Mouse (Mus musculus) adrenal gland, adult 8-10 months (tissue): ENCODE measurements around the gene Treml1. TPM values are rescaled to one million over a fixed set of nuclear protein-coding genes. Genes with fewer than 3 reads are reported as not detected.
A peak's percentile ranks its signal among the peaks of the same experiment; 100 is the strongest.
"Not testable (repeated sequence)": the region's sequence is repeated elsewhere in the genome, so short reads cannot be mapped to it uniquely, and the experiment has no call there.

Experiments
- DNase-seq: peaks from one replicate; pipeline ENCODE4 v3.0.0; 2022
- total RNA-seq, 4 experiments: library from RNA; stranded (reverse); gene quantifications; 2 replicates each; pipeline ENCODE4 v1.2.4; 2022

Gene Treml1
- under 1 TPM; 0.31 to 0.77 (median 0.64) TPM for total RNA-seq

GRCm38 (mm10) chr17:48359616-48360015 lies at the start of gene Treml1:
Gene Treml1, plus strand, starts transcription at chr17:48359916.
- DNase-seq: no peak

- DNase-seq: no peak
These were observed 47.6 kb upstream of the Treml1 start for GRCm38 (mm10) chr17:48312124-48312523.

- DNase-seq: not testable (repeated sequence)
These were observed 43.7 kb upstream of the Treml1 start, which contains the start of gene B430306N03Rik for GRCm38 (mm10) chr17:48315905-48316579. Gene B430306N03Rik, plus strand, starts transcription at chr17:48316141.

- DNase-seq: no peak
These were observed 41.0 kb upstream of the Treml1 start for GRCm38 (mm10) chr17:48318686-48319085.

- no peak for DNase-seq
These were observed 38.4 kb upstream of the Treml1 start for GRCm38 (mm10) chr17:48321279-48321678.

GRCm38 (mm10) chr17:48323236-48323635 lies 36.5 kb upstream of the Treml1 start:
- no peak for DNase-seq

DNA sequence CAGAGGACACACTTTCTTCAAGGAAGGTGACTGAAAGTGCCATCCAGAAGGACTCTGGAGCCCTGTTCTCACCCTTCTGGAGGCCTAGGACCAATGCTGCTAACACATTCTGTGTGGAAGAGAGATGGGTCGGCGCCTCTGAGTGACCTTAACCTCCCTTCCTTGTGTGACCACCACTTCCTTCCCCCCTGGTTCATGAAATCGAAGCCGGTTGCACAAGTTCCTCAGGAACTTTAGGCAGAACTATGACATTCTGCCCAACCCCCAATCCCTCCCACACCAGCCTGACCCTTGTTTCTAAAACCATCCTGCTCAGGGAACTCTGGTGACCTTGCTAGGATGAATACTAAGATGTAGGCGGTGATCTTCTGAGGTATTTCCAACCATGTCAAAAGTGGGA lies 35.5 kb upstream of the Treml1 start:
- DNase-seq: no peak

GRCm38 (mm10) chr17:48325093-48325492 lies 34.6 kb upstream of the Treml1 start:
- no peak for DNase-seq

DNA sequence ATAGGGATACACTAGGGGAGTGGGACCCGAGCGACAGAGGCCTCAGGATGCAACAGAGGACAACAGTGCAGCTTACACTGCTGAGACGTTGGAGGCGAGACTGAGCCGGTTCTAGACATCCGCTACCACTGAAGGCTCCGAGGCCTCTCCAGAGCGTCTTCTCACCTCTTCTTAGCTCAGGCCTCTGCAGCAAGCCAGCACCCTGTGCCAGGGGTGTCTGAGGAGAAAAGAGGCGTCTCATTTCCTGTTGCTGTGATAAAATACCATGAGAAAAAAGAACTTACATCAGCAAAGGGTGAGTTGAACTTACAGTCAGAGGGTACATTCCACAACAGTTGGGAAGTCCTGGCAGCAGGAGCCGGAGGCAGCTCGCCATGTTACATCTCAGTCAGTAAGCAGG lies 34.1 kb upstream of the Treml1 start:
- no peak for DNase-seq

- DNase-seq: no peak
These were observed 33.1 kb upstream of the Treml1 start for GRCm38 (mm10) chr17:48326656-48327055.

- no peak for DNase-seq
These were observed 27.2 kb upstream of the Treml1 start for GRCm38 (mm10) chr17:48332524-48332923.

DNA sequence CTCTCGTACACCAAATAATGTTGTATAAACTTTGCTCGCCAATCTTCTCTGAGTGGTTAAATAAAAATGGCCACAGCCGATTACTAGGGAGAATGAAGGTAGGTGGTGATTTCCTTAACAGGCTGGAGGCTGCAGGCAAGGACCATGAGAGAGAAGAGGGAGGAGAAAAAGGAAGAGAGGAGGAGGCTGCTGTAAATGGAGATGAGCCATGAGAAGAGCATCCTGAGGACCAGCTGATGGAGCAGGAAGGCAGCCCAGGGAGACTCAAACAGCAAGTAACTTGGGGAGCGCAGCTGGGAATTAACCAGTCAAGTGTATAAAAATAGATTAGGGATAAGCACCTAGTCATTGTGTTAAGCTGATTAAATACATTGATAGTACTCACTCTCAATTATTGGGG lies 25.5 kb upstream of the Treml1 start:
- no peak for DNase-seq

- DNase-seq: peak; percentile 61
These were observed 22.9 kb upstream of the Treml1 start for GRCm38 (mm10) chr17:48336857-48337256.

DNA sequence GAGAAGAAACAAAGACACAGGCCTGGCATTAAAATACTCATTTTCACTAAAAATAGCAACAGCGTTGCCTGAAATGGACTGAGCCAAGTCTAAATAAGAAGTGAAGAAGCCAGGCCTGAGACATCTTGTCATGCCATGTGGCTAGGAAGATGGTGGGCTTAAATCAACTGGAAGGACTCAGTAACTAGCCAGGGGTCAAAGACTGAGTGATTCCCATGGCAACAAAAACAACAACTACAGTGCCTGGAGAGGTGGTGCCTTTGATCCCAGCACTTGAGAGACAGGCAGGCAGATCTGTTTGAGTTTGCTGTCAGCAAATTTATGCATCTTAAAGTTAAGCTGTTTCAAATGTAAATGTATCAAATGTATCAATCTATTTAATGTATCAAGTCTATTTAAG lies 19.4 kb upstream of the Treml1 start:
- DNase-seq: no peak

GRCm38 (mm10) chr17:48341947-48342346 lies 17.8 kb upstream of the Treml1 start:
- no peak for DNase-seq

DNA sequence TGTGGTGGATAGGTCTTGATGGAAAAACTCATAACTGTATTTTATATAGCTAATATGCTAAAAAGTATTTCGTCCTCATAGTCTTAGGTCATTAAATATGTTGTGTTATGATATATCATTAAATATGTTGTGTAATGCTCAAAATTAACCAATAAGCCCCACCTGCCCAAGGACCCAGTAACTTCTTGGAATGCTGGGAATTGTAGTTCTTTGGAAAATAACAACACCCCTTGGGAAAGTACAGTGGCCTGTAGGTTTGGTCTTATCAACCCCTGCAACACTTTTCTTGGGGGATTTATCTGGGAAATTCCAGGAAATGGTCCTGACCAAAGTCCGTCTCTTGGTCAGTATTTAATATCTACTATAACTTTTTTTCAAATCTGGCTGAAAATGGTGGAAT lies 16.7 kb upstream of the Treml1 start:
- no peak for DNase-seq

- no peak for DNase-seq
These were observed 13.9 kb upstream of the Treml1 start for GRCm38 (mm10) chr17:48345824-48346223.

GRCm38 (mm10) chr17:48346231-48346630 lies 13.5 kb upstream of the Treml1 start, which contains the start of gene Trem2:
Gene Trem2, plus strand, starts transcription at chr17:48346401.
- DNase-seq: peak; percentile 43

- DNase-seq: no peak
These were observed 12.9 kb upstream of the Treml1 start for GRCm38 (mm10) chr17:48346834-48347233.

DNA sequence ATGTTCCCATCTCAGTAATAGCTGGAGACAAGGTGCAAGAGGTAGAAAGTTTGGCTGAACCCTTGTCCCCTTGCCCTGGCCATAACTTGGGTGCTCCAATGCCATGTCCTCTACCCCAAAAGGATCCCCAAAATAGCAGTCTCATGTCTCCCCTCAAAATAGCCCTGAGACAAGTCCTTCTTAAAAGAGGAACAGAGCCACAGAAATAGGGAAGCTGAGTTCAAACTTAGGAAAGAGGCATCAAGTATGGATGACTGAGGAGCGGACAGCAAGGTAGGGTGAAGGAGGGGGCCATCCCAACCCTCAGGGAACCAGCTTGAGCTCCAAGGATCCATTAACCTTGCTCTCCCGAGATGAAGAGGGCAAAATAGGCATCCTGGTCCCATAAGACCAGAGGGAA lies 12.4 kb upstream of the Treml1 start:
- no peak for DNase-seq

DNA sequence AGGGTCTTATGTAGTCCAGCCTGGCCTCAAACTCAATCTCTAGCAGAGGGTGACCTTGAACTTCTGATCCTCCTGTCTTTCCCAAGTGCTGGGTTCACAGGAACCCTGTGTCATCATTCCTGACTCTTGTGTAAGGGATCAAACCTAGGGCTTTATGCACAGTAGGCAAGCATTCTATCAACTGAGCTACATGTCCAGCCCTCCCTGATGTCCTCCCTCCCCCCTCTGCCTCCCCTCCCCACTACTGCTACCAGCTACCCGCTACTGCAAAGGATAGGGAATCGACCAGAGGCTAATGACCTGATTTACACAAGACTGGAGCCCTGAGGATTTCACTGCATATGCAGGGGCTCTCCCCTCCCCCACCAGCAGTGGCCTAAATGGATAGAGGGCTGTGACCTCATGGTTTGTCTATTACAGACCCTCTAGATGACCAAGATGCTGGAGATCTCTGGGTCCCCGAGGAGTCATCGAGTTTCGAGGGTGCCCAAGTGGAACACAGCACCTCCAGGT lies 9.0 kb upstream of the Treml1 start:
- DNase-seq: no peak

- not testable (repeated sequence) for DNase-seq
These were observed 6.7 kb upstream of the Treml1 start for GRCm38 (mm10) chr17:48352976-48353375.

DNA sequence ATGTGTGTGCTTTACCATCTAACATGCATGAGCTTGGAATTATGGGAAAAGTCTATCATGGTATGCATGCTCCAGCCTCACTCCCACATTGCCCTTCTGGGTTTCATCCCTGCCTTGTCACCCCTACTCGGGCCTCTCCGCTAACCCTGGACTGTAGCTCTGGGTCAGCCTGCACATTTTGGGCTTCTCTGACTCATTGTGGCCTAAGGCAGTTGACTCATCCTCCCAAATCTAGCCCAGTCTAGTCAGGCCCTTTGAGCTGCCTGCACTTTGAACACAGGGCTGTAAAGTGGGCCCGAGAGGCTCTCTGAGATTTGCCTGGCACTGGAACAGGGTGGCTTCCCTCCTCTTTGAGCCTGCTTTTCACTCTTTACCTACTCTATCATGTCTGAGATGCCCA lies 3.9 kb upstream of the Treml1 start:
- DNase-seq: peak; percentile 25

- no peak for DNase-seq
These were observed 1.8 kb upstream of the Treml1 start for GRCm38 (mm10) chr17:48357892-48358291.

GRCm38 (mm10) chr17:48360462-48360861 lies 746 bp downstream of the Treml1 start:
- DNase-seq: no peak
